Mouse (Mus musculus) megakaryocyte, adult 5-6 weeks (primary cell): ENCODE data around the gene Usp12. TPM values are rescaled to one million over a fixed set of nuclear protein-coding genes. Genes with fewer than 3 reads are reported as not detected.
"Not testable (repeated sequence)": the region's sequence is repeated elsewhere in the genome, so short reads cannot be mapped to it uniquely, and the experiment has no call there.

Experiments
- ATAC-seq: 2 replicates; pipeline ENCODE4 v1.8.0; 2016; ENCODE audit warnings: mild to moderate bottlenecking, inconsistent platforms; ENCODE audit not compliant: poor library complexity, severe bottlenecking
- total RNA-seq, 2 experiments: library from RNA; stranded (forward) in 1 of 2; stranded (reverse) in 1 of 2; fragments of 153-499, 151-499 nt in 1 of 2; fragments of 221-1000, 200-1000 nt in 1 of 2; gene quantifications; 2 replicates each; pipeline versions ENCODE4 v1.2.3 to v1.2.4; 2015 to 2017

The Usp12 gene
- total RNA-seq, 2 experiments from 2014 or later = 36.8 to 55.8 TPM

DNA sequence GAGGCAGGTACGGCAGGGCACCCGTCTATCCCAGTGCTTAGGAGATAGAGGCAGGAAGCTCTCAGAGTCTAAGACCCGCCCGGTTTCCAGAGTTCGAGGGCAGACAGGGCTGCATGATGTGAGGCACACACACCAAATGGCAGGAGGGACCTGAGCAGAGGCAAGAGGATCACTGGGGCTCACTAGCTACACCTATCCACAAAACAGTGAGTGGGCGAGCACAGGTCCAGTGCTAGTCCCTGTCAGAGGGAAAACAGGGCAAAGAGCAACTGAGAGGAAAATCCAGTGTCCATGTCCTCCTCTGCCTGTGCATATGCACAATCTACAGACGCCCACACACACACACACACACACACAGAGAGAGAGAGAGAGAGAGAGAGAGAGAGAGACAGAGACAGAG is 43.8 kb downstream of the Usp12 start:
- ATAC-seq = no peak

DNA sequence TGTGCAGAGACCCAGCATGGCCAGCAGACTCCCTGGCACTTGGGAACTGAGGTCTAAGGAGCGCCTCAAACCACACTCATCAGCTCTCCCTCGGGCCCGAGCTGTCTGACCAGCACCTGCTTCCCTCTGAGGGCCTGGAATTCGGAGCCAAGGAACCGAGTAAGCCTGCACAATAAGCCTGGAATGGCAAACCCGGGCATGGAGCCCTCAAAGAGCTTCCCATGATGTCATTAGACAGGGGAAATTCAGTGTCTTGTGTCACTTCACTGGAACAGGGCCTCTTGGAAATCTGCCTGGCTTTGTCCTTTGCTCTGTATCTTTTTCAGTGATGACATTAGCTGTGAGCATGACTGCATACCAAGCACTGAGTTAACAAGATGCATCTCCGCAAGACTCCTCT is 44.5 kb downstream of the Usp12 start:
- ATAC-seq = peak; percentile 21; the same call in 1 of the 2 replicates

DNA sequence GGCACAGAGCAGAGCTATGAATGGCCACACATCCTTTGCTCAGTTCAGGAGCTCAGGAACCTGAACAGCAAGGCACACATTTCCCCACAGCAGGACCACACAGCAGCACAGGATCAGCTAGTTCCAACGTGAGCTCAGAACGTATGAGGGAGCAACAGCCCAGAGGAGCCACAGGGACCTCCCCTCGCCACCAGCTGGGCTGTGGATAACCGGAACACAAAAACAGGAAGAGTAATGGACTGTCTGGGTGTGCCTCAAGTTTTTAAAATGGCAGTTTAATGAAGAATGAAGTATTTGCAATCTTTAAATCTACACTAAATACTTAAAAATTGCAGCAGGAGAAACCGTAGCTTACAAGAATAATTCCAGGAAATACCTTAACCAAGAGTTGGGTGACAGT is 44.9 kb downstream of the Usp12 start:
- peak; percentile 52 for ATAC-seq

DNA sequence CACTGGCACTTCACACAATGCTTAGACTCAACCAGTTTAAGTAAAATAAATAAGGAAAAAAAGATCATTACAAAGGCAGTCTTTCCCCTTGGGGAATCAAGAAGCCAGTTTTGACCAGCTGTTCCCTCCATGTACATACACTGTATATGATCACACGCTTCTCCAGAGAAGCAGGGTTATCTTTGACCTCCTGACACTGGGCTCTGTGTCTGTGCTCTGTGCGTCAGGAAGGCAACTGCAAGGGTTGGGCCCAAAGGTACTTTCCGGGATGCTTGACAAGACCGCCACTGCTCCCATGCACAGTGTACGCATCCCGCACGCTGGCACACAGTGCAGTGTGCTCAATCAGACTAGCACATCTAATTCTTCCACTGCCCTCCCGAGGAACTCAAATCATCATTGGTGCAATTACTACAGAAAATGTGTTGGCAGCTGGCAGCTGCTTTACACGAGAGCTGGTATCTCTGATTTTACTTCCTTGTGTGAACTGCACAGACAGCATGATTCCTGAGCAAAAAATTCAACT is 57.8 kb downstream of the Usp12 start:
- ATAC-seq = no peak

DNA sequence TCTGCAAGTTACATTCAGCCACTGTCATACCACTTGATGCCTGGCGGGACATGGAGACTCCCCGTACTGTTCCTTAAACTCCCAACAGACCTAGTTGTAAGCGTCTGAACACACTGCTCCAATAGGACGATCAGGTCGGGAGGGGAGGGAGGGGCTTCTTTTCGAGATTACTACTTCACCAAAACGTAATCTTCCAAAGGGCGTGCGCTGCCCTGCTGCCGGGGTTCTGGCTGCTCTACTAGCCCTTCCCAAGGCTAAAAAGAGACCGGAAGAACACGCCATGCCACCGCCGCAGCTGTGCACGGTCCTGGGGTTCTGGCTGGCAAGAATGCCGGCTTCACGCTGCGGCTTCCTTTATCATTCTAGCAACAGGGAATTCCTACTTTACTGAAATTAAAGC is 58.5 kb downstream of the Usp12 start:
- ATAC-seq = no peak

DNA sequence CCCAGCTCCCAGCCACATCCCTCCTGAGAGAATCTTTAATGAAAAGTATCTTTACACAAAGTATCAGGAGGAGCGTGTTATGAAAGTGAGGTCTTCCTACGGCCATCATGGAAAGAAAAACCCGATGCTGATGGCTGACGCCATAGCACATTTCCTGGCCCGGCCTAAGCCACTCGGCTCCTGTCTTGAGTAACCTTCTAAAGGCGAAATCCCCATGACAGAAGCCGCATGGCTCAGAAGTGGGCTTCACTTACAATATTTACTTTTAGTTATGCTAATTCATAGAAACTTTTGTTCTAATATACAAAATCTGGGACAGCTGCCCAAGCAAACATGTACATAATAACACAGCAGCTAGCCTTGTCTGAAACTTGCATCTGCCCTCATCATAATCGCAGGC is 59.8 kb downstream of the Usp12 start:
- not testable (repeated sequence) for ATAC-seq

DNA sequence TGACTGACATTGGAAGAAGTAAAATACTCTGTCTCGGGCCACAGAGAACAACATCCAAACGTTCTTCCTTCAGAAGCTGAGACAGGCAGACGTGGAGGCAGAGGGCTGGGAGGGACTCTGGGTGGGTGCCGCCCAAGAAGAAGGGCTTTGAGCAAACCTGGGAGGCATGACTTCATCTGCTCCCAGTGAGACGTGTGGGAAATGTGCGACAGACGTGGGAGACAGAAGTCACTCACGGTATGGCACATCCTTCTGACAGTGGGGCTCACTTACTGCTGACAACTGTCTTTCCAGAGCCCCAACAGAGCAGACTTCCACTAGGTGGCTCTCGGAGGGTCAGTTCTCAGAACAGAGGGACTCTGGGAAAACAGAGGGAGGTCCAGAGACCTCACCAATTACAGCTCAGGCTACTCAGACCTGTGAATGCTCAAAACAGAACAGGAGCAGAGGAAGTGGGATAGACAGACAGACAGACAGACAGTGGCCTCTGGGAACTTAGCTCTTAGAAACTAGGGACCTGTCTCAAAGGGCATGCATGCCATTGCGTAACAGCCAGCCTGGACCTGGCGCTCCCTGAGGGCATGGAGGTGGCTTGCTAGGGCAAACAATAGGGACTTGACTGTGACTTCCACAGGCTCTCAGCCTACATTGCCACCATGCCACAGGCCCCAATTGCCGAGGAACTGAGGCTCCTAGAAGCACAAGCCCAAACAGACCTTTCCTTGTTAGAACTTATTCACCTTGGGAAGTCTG is 60.7 kb downstream of the Usp12 start:
- ATAC-seq = no peak

DNA sequence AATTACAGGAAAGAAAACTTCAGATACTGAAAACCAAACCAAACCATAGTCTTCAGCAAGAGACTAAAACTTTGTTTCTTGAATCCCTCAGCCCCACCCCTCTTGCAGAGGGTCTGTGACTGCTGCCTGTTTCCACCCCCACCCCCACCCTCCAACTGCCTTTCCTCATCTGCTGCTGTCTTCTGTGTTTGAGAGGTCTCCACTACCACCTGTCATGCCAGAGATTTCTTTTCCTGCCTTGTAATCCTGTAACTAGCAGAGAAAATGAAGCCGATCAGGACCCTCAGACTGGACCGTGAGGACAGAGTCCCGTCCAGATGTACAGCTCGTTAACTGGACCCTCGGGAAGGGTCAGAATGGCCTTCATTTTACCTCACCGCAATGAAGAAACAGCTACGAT is 61.4 kb downstream of the Usp12 start:
- ATAC-seq = no peak

DNA sequence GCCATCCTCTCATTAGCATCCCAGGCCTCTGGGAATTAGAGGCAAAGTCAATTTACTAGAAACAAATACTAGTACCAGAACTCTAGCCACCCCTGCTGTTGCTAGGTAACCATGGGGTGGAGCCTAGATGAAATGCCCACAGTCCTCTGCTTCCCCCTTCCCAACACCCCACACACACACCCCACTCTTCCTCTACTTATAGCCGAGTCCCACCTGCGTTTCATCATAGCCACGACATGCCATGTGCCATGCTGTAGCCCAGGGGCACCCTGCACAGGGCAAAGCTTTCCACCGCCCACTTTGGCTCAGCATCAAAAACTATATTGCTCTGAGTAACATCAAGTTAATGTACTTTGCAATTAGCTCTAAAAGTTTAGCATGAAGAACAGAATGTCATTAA is 67.8 kb downstream of the Usp12 start:
- ATAC-seq = no peak

DNA sequence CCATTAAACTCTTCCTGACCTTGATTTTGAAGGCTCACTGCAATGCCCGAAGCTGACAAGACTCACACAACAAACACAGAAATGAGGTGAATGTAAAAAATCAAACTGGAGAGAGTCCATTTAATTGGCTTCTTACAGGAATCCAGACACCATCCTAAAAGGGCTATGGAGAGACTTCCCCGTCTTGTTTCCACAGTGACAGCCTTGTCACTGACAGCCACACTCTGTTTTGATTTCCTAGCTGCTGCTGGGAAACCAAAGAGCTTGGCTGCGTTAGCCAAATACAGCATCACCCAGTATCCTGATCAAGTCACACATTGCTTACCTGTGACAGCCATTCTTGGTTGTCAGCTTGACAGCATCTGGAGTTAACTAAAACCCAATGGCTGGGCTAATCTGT is 69.8 kb downstream of the Usp12 start:
- ATAC-seq = no peak

DNA sequence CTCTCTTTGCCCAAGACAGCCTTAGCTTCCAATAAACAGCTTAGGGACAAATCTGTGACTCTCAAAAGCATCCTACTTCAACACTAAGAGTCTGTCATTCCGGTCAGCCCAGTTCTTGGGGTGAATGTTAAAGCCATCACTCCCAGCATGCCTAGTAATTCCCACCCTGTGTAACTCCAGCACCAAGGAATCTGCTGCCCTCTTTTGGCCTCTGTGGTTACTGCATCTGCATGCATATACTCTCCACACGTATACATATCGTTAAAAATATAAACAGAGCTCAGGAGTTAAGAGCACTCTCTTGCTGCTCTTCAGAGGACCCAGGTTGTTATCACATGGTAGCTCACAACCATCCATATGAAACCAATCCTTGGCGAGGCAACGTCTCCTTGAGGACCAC is 71.4 kb downstream of the Usp12 start:
- ATAC-seq = no peak

DNA sequence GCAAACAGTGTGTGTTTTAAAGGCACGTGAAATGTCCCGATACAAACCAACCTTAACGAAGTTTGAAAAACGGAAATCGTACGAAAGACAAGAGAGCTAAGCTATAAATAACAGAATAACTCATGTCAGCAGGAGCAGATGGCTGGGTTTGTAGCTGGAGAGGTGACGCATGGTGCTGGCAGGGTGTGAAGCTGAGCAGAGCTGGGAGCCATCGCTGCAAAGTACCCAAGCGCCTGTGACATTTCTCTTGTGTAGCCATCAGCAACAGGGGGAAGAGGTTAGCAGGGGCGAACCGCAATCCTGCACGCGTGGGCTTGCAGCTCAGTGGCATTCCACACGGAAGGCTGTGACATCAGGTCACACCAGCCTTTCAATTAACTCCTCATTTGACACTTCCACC is 72.6 kb downstream of the Usp12 start:
- ATAC-seq = no peak

DNA sequence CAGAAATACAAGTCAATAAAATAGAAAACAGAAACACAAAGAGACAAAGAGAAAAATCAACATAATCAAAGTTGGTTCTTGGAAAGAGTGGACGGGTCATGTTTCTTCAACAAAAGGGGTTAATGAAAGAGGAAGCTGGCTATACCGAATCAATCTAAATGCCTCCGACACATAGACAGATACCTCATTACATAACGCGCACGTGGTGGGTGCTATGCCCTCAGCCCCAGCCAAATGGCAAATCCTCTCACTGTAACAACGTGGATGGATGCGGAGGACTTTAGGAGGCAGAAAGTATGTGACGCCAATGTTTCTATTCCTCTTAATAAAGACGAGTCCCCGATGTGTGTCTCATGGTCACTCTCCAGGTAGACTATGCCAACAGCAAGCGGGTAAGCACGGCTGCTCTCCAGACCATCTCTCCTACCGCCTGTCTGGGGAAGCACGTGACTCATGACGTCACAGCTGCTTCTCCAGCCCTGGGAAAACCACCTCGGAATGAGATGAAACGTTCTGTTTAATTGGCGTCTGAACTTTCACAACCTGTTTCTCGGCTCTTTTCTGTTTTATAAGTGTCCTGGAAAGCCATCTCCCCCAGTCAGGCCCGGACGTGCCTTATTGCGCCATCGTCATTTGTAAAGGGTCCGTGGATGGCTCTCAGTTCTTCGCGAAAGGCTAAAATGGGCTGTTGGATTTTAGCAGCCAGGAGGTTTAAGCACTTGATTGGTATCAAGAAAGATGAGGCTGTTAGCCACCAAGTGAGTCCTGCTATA is 75.0 kb downstream of the Usp12 start:
- peak; percentile 43 for ATAC-seq

DNA sequence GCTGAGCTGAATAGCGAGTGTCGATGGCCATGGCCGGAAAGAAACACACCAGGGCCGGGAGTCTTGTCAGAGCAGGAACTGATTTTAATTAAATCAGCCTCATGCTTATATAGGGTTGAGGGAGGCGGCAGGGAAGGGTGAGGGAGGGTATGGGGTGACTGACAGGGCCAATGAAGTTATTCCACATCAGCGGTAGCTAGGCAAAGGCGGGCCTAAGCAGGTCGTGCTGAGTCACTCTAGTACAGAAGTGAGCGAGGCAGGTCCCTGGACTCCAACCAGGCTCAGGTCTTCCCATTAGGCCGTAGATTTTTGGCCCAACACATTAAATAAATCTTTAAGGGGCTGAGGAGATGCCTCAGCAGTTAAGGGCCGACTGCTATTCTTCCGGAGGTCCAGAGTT is 81.0 kb downstream of the Usp12 start:
- ATAC-seq = no peak

DNA sequence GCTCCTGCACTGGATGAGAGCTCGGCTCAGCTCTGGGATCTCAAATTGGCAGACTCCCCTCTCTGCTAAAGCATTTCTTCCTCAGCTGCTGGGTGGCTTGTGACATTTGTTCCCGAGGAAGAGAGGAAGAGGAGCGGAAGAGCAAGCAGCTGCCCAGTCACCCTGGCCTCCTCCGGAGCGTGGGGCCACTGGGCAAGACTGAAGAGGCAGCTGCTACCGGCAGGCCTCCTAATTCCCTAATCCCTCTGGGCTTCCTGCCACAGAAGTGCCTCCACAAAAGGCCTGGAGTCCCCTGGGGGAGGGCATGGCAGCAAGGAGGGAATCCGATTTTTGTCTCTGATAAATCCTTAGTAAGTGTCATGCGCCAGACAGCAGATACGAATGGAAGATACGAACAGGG is 81.7 kb downstream of the Usp12 start:
- ATAC-seq = no peak

DNA sequence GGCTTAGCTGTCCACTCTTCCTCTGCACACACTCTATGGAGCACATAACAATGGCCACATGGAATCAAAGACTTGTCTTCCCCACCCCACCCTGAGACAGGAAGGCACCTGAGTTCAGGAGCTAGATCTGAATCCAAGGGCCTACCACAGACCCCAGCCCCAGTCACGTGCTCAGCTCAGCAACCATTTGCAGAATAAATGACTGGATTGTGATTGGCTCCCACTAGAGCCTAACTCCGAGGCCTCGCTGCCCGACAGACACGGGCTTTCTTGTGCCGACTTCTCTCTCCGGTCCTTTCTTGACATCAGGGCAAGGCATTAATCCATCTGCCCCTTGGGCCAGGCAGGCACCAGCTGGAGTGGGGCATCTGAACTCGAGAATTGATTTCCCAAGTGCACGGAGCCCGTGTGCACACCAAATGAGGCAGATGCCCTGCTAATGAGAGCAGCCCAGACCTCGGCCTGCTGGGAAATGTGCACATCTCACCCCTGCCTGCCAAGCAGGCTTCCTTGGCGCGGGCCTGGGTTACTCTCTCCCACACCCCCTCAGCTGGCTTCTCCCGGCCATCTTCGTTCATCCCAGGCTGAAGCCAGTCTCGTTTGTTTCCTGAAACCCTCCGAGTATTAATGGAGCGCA is 82.4 kb downstream of the Usp12 start:
- ATAC-seq = no peak

DNA sequence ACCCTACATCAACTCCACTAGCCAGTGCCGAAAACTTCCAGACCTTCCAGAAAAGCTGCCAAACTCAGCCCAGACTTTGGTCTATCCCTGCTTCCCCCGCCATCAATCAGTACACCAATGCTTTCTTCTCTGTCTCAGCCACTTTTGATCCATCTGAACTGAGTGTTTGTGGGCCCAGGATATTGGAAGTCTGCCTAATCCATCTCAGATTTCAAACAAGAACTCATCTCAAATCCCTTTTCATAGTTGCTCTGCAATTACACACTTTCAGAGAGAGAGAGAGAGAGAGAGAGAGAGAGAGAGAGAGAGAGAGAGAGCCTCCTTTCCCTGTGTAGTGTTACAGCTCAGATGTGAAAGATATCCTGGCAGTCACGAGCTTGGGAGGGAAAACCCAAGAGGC is 85.4 kb downstream of the Usp12 start:
- no peak for ATAC-seq

DNA sequence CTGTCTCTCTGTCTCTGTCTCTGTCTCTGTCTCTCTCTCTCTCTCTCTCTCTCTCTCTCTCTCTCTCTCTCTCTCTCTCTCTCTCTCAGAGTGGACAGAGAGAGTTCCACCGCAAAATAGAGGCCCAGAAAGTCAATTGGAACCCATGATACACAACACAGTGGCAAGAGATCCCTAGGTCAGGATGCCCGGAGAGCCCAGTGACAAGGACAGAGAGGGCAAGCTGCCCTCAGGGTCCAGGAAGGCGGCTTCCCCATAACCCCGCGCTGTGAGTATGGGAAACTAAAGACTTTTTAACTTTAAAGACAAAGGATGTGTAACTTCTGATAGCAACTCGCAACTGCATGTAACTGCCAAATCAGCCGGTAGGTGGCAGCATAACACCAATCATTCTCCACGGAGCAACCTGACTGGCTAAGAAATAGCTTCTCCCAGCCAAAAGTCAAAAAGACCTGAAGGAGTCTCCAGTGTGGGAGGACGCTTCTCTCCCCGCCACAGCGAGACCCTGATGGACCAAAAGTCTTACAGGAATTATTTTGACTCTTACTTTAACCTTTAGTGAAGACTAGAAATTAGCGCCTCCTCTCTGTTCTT is 88.9 kb downstream of the Usp12 start:
- peak; percentile 72 for ATAC-seq

DNA sequence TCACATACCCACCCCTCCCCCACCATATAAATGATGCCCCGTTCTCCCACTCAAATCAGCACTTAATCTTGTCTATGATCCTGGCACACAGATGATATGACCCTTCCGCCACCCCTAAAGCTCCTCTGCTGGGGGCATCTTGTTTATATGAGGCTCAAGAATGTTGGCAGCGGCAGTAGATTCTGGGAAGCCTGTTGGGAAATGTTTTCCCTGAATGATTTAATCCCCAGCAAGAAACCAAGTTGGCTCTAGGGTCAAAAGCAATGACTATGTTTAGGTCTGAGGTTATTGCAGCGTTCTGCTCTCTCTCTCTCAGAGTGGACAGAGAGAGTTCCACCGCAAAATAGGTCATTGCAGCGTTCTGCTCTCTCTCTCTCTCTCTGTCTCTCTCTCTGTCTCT is 89.4 kb downstream of the Usp12 start:
- ATAC-seq = no peak

DNA sequence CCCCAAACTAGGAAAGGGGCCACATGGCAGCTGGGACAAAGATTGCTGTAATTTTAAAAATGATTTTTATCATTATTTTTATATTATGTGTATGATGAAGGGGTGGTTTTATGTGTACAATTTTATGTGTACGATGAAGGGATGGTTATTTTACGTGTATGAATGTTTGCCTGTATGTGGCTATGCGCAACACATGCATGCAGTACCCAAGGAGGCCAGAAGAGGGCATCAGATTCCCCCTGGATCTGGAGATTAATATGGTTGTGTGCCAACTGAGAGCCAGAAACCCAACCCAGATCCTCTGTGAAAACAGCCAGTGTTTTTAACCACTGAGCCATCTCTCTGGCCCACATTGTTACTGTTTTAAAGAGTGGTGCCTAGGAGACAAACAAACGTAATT is 90.6 kb downstream of the Usp12 start:
- no peak for ATAC-seq

DNA sequence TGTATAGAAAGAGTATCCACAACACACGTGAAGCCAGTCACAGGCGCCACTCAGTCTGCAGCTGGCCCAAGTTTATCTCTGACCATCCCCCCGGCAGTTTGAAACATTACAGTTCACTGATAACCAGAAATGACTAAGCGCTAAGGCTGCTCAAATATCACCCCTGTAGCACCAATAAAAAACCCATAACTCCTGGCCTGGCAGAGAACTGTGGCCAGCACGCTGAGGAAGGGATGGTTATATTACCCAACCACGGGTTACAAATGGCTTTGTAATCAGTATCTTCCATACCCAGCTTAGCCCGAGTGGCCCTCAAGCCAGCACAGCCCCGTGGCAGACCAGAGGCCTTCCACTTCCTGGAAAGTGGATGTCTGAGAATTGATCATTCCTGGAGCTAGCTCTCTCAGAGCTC is 91.1 kb downstream of the Usp12 start:
- ATAC-seq = peak; percentile 56
